Mouse (Mus musculus): ENCODE data around the gene Arglu1. TPM values are rescaled to one million over a fixed set of nuclear protein-coding genes. Genes with fewer than 3 reads are reported as not detected.

Arglu1 gene
- polyA plus RNA-seq, 1 experiment from 2014 or later, result 169 TPM

- no peaks in the 10 kb centered on the region for H3K9me3 ChIP-seq (replicated peaks; ENCODE audit: low read length)
- DNase-seq (ENCODE audit: low spot score) (no peak), ATAC-seq (replicated peaks; ENCODE audit: low FRiP score, low read depth) (no peak)
- no peak overlapping the region for H3K4me3 ChIP-seq (replicated peaks; ENCODE audit: low read depth, low read length)
- H3K36me3 ChIP-seq (ENCODE audit: insufficient read depth, low read length), result peaks cover 8% of the 10 kb centered on the region; the same call in 1 of the 2 replicates
- no peak overlapping the region for H3K4me2 ChIP-seq (ENCODE audit: low read length)
- H3K4me1 ChIP-seq (replicated peaks; ENCODE audit: insufficient read depth, low read length), result peaks cover 17% of the 10 kb centered on the region
- H3K9ac ChIP-seq (ENCODE audit: low read depth, low read length), result no peak overlapping the region
- no peak for TF ChIP-seq CTCF (IDR thresholded peaks at IDR 0.05; ENCODE audit: low read depth)
- WGBS, result 78% methylated on average over 2 of the region's 2 CpGs
- no peak overlapping the region for H3K27ac ChIP-seq
- H3K27me3 ChIP-seq (ENCODE audit: insufficient read depth, low read length), result no peaks in the 10 kb centered on the region
Observed at GRCm38 (mm10) chr8:8685517-8685916, 4.8 kb downstream of the Arglu1 start.

GRCm38 (mm10) chr8:8682697-8683096, 7.6 kb downstream of the Arglu1 start:
- DNase-seq (ENCODE audit: low spot score) (no peak), ATAC-seq (replicated peaks; ENCODE audit: low FRiP score, low read depth) (no peak)
- peaks cover 23% of the 10 kb centered on the region for H3K36me3 ChIP-seq (ENCODE audit: insufficient read depth, low read length)
- H3K4me2 ChIP-seq (ENCODE audit: low read length), result no peak overlapping the region
- no peaks in the 10 kb centered on the region for H3K27me3 ChIP-seq (ENCODE audit: insufficient read depth, low read length)
- H3K4me1 ChIP-seq (replicated peaks; ENCODE audit: insufficient read depth, low read length), result peaks cover 6% of the 10 kb centered on the region
- WGBS, result 53% methylated on average over 3 of the region's 3 CpGs
- H3K4me3 ChIP-seq (replicated peaks; ENCODE audit: low read depth, low read length), result no peak overlapping the region
- no peak for TF ChIP-seq CTCF (IDR thresholded peaks at IDR 0.05; ENCODE audit: low read depth)
- H3K27ac ChIP-seq, result no peak overlapping the region
- no peaks in the 10 kb centered on the region for H3K9me3 ChIP-seq (replicated peaks; ENCODE audit: low read length)
- no peak overlapping the region for H3K9ac ChIP-seq (ENCODE audit: low read depth, low read length)

- TF ChIP-seq CTCF (IDR thresholded peaks at IDR 0.05; ENCODE audit: low read depth), result no peak
- Histone ChIP-seq H3K4me2 (ENCODE audit: low read length) (no peak overlapping the region), H3K4me1 (replicated peaks; ENCODE audit: insufficient read depth, low read length) (no peaks in the 10 kb centered on the region), H3K9ac (ENCODE audit: low read depth, low read length) (no peak overlapping the region), H3K27ac (no peak overlapping the region), H3K36me3 (ENCODE audit: insufficient read depth, low read length) (peaks cover 33% of the 10 kb centered on the region), H3K27me3 (ENCODE audit: insufficient read depth, low read length) (no peaks in the 10 kb centered on the region), H3K9me3 (replicated peaks; ENCODE audit: low read length) (no peaks in the 10 kb centered on the region), H3K4me3 (replicated peaks; ENCODE audit: low read depth, low read length) (no peak overlapping the region)
- ATAC-seq (replicated peaks; ENCODE audit: low FRiP score, low read depth) (no peak), DNase-seq (ENCODE audit: low spot score) (no peak)
- WGBS, result 87% methylated on average over 3 of the region's 3 CpGs
Observed at GRCm38 (mm10) chr8:8678236-8678635, 12.1 kb downstream of the Arglu1 start.

DNA sequence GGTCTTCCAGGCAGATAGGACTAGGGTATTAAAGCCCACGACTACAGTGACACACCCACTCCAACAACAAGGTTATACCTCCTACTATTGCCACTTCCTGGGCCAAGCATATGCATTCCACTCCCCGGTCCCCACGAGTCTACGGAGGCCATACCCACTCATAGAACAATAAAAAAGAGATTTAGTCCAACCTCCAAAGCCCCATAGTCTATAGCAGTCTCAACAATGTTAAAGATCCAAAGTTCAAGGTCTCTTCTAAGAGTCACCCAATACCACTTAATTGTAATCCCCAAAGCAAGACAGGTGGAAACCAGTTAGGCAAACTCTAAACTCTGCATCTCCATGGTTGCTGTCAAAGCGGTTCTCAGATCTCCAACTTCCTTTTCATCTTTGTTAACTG, 15.5 kb downstream of the Arglu1 start:
- no peak overlapping the region for H3K4me3 ChIP-seq (replicated peaks; ENCODE audit: low read depth, low read length)
- peaks cover 30% of the 10 kb centered on the region for H3K36me3 ChIP-seq (ENCODE audit: insufficient read depth, low read length)
- no peaks in the 10 kb centered on the region for H3K4me1 ChIP-seq (replicated peaks; ENCODE audit: insufficient read depth, low read length)
- no peak for TF ChIP-seq CTCF (IDR thresholded peaks at IDR 0.05; ENCODE audit: low read depth)
- no peak overlapping the region for H3K4me2 ChIP-seq (ENCODE audit: low read length)
- H3K27me3 ChIP-seq (ENCODE audit: insufficient read depth, low read length), result no peaks in the 10 kb centered on the region
- no peaks in the 10 kb centered on the region for H3K9me3 ChIP-seq (replicated peaks; ENCODE audit: low read length)
- DNase-seq (ENCODE audit: low spot score) (no peak), ATAC-seq (replicated peaks; ENCODE audit: low FRiP score, low read depth) (no peak)
- H3K27ac ChIP-seq, result no peak overlapping the region
- WGBS, result 79% methylated on average over 5 of the region's 5 CpGs
- H3K9ac ChIP-seq (ENCODE audit: low read depth, low read length), result no peak overlapping the region

DNA sequence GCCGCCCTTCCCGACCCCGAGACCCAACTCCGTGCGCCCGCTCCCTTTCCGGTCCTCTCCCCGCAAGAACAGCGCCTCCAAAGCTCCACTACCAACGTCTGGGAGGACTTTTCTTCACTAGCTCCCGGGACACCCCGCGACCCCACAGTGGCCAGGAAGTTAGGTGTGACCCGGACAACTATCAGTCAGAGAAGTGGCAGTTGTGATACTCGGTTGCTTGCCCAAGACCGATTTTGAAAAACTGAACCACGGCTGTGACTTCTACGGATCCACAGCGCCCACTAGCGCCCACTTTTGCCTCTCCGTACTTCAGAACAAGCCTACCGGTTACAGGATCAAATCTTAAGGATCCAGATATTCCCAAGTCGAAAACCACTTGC, 28.6 kb downstream of the Arglu1 start:
- Histone ChIP-seq H3K9me3 (replicated peaks; ENCODE audit: low read length) (no peaks in the 10 kb centered on the region), H3K4me3 (replicated peaks; ENCODE audit: low read depth, low read length) (peak overlapping the region; percentile 88), H3K27ac (peak overlapping the region; percentile 85), H3K9ac (ENCODE audit: low read depth, low read length) (peak overlapping the region; percentile 60), H3K27me3 (ENCODE audit: insufficient read depth, low read length) (no peaks in the 10 kb centered on the region), H3K4me1 (replicated peaks; ENCODE audit: insufficient read depth, low read length) (no peaks in the 10 kb centered on the region; the same call in 1 of the 2 replicates), H3K36me3 (ENCODE audit: insufficient read depth, low read length) (peaks cover 7% of the 10 kb centered on the region), H3K4me2 (ENCODE audit: low read length) (peak overlapping the region; percentile 93)
- peak; percentile 90 for TF ChIP-seq CTCF (IDR thresholded peaks at IDR 0.05; ENCODE audit: low read depth)
- ATAC-seq (replicated peaks; ENCODE audit: low FRiP score, low read depth) (peak; percentile 2; the same call in 1 of the 2 replicates), DNase-seq (ENCODE audit: low spot score) (peak; percentile 96)
- WGBS, result under 1% methylated on average over 23 of the region's 23 CpGs

GRCm38 (mm10) chr8:8661103-8661758, 29.1 kb downstream of the Arglu1 start, which contains the start of gene Efnb2:
Gene Efnb2, minus strand, starts transcription at chr8:8661242.
- ATAC-seq (replicated peaks; ENCODE audit: low FRiP score, low read depth), result peak; percentile 95
- peak; percentile 94 for DNase-seq (ENCODE audit: low spot score)
- H3K36me3 ChIP-seq (ENCODE audit: insufficient read depth, low read length), result peaks cover 3% of the 10 kb centered on the region; the same call in 1 of the 2 replicates
- under 1% methylated on average over 70 of the region's 70 CpGs for WGBS
- H3K27ac ChIP-seq, result peak within 1 kb of the TSS; percentile 85
- no peaks in the 10 kb centered on the region; the same call in 1 of the 2 replicates for H3K4me1 ChIP-seq (replicated peaks; ENCODE audit: insufficient read depth, low read length)
- peak; percentile 44; the same call in 1 of the 2 replicates for TF ChIP-seq CTCF (IDR thresholded peaks at IDR 0.05; ENCODE audit: low read depth)
- peak within 1 kb of the TSS; percentile 88 for H3K4me3 ChIP-seq (replicated peaks; ENCODE audit: low read depth, low read length)
- H3K9me3 ChIP-seq (replicated peaks; ENCODE audit: low read length), result no peaks in the 10 kb centered on the region
- H3K27me3 ChIP-seq (ENCODE audit: insufficient read depth, low read length), result no peaks in the 10 kb centered on the region
- peak within 1 kb of the TSS; percentile 93 for H3K4me2 ChIP-seq (ENCODE audit: low read length)
- H3K9ac ChIP-seq (ENCODE audit: low read depth, low read length), result peak within 1 kb of the TSS; percentile 81

All from kidney, postnatal 0 days (tissue).